Mouse (Mus musculus) heart, embryonic 13.5 days (tissue): ENCODE measurements around the gene Tacr2. TPM values are rescaled to one million over a fixed set of nuclear protein-coding genes. Genes with fewer than 3 reads are reported as not detected.
A peak's percentile ranks its signal among the peaks of the same experiment; 100 is the strongest.

Source experiments
- ATAC-seq: fragments of 200-750 bp; cut with Nextera tagmentation; 2 replicates; pipeline ENCODE4 v1.8.0; 2017; ENCODE audit warnings: moderate TSS enrichment; ENCODE audit not compliant: insufficient number of reproducible peaks, low FRiP score, low TSS enrichment; ENCODE audit errors: extremely low read depth
- H3K27ac ChIP-seq: fragments of 300-500 bp; sonication (generic); replicated peaks from 2 replicates; pipeline ENCODE4 v1.5.1; 2015; ENCODE audit warnings: moderate library complexity, mild to moderate bottlenecking, inconsistent platforms
- H3K27me3 ChIP-seq: fragments of 300-500 bp; sonication (generic); replicated peaks from 2 replicates; pipeline ENCODE4 v1.6.1; 2015; ENCODE audit warnings: mild to moderate bottlenecking, inconsistent platforms
- H3K36me3 ChIP-seq: fragments of 300-500 bp; sonication (generic); 2 replicates; pipeline ENCODE4 v1.6.1; 2015; ENCODE audit warnings: mild to moderate bottlenecking, inconsistent platforms
- H3K4me1 ChIP-seq: fragments of 300-500 bp; sonication (generic); 2 replicates; pipeline ENCODE4 v1.6.1; 2015; ENCODE audit warnings: inconsistent platforms
- H3K4me2 ChIP-seq: fragments of 300-500 bp; sonication (generic); 2 replicates; pipeline ENCODE4 v1.6.1; 2015; ENCODE audit warnings: inconsistent platforms, mild to moderate bottlenecking, moderate library complexity
- H3K4me3 ChIP-seq: fragments of 300-500 bp; sonication (generic); 2 replicates; pipeline ENCODE4 v1.5.1; 2015; ENCODE audit warnings: moderate library complexity, mild to moderate bottlenecking, inconsistent platforms
- H3K9ac ChIP-seq: fragments of 300-500 bp; sonication (generic); 2 replicates; pipeline ENCODE4 v1.6.1; 2015; ENCODE audit warnings: inconsistent platforms, mild to moderate bottlenecking, moderate library complexity
- H3K9me3 ChIP-seq: fragments of 300-500 bp; sonication (generic); 2 replicates; pipeline ENCODE4 v1.6.1; 2016; ENCODE audit warnings: inconsistent platforms
- WGBS: fragments of 180-500 bp; shearing (Covaris S2); methylation state at CpG from one replicate; pipeline ENCODE4 v1.1.7; 2015; ENCODE audit warnings: mixed read lengths; 5-methylcytosine and 5-hydroxymethylcytosine counted together
- polyA plus RNA-seq: library from polyadenylated mRNA; unstranded; fragments of >200 nt; fragmentation: Nextera tagmentation; extraction: Ambion mirVana; gene quantifications from 2 replicates; pipeline ENCODE4 v1.2.1, GENCODE M21; 2015

Gene Tacr2
- 0.08 TPM in 1 of 2 replicates, not detected in the other for polyA plus RNA-seq

DNA sequence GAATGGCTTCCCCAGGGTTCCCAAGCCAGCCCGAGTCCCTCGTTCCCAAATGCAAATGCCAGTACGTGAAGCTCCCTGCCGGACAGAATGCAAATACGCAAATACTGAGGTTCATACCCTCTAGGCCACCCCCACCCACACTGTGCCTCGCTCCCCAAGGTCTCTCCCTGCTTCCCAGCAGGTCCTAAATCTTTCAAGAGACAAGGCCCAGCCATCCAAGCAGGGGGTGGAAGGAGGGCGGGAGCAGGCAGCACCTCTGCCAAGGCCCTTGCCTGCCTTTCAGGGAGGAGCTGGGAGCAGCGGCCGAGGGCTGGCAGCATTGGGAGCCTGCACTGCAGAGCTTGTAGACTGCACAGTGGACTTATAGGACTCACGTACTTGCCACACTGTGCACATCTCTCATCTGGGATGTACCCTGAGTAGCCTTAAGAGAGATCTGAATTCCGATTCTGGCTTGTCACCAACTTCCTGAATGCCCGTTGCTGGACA, at the start of gene Tacr2:
Tacr2 (plus strand) TSS at position 439 of the 489 bp plus-strand sequence.
- Histone ChIP-seq H3K36me3 (no peaks in the 10 kb centered on the region), H3K27ac (no peak within 1 kb of the TSS), H3K9ac (no peak within 1 kb of the TSS), H3K4me2 (no peak within 1 kb of the TSS), H3K27me3 (peaks cover 9% of the 10 kb centered on the region; the same call in 1 of the 2 replicates), H3K4me3 (no peak within 1 kb of the TSS), H3K4me1 (peaks cover 10% of the 10 kb centered on the region), H3K9me3 (no peaks in the 10 kb centered on the region)
- 59% methylated on average over 12 of the region's 12 CpGs for WGBS
- no peak for ATAC-seq

DNA sequence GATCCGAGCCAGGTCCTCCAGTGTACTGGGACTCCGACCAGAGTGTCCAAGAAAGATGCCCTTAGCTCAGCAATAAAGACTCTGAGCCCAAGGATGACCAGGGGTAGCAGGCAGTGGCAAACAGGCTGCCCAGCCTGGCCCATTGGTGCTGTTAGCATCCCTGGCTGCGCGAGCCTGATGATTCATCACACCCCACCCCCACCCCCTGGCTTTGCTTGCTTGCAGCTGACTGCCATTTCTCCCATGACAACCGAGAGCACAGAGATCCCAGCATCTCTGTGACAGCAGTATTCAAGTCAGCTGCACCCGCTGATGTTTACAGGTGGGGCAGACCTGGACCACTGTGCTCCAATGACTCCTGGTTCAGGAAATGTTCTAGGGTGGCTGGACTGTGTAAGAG, 49.7 kb upstream of the Tacr2 start:
- H3K27ac ChIP-seq: no peak overlapping the region
- H3K4me2 ChIP-seq: no peak overlapping the region
- H3K4me1 ChIP-seq: no peaks in the 10 kb centered on the region
- H3K9me3 ChIP-seq: no peaks in the 10 kb centered on the region
- no peak overlapping the region for H3K9ac ChIP-seq
- H3K4me3 ChIP-seq: no peak overlapping the region
- no peak for ATAC-seq
- H3K27me3 ChIP-seq: peaks cover 3% of the 10 kb centered on the region; the same call in 1 of the 2 replicates
- no peaks in the 10 kb centered on the region for H3K36me3 ChIP-seq
- 75% methylated on average over 6 of the region's 6 CpGs for WGBS

GRCm38 (mm10) chr10:62208241-62208896, 43.9 kb upstream of the Tacr2 start:
- H3K9me3 ChIP-seq: no peaks in the 10 kb centered on the region
- no peak overlapping the region for H3K27ac ChIP-seq
- H3K4me1 ChIP-seq: peaks cover 6% of the 10 kb centered on the region; the same call in 1 of the 2 replicates
- H3K9ac ChIP-seq: 0 out of 2 replicates have a peak overlapping the region, but pooled peaks have one; percentile 14
- H3K27me3 ChIP-seq: 0 out of 2 replicates have a peak, but pooled peaks cover 3% of the 10 kb centered on the region
- no peaks in the 10 kb centered on the region for H3K36me3 ChIP-seq
- WGBS: 50% methylated on average over 10 of the region's 10 CpGs
- no peak overlapping the region for H3K4me3 ChIP-seq
- no peak for ATAC-seq
- H3K4me2 ChIP-seq: no peak overlapping the region

GRCm38 (mm10) chr10:62211310-62211709, 40.9 kb upstream of the Tacr2 start:
- no peak for ATAC-seq
- 58% methylated on average over 6 of the region's 6 CpGs for WGBS
- Histone ChIP-seq H3K4me1 (peaks cover 18% of the 10 kb centered on the region), H3K9me3 (no peaks in the 10 kb centered on the region), H3K27ac (no peak overlapping the region), H3K4me2 (no peak overlapping the region), H3K36me3 (no peaks in the 10 kb centered on the region), H3K9ac (no peak overlapping the region), H3K27me3 (0 out of 2 replicates have a peak, but pooled peaks cover 3% of the 10 kb centered on the region), H3K4me3 (no peak overlapping the region)

GRCm38 (mm10) chr10:62215169-62215616, 37.0 kb upstream of the Tacr2 start:
- no peak overlapping the region for H3K9ac ChIP-seq
- no peak overlapping the region for H3K4me2 ChIP-seq
- no peaks in the 10 kb centered on the region for H3K9me3 ChIP-seq
- ATAC-seq: no peak
- no peak overlapping the region for H3K4me3 ChIP-seq
- no peaks in the 10 kb centered on the region for H3K36me3 ChIP-seq
- H3K27ac ChIP-seq: no peak overlapping the region
- no peaks in the 10 kb centered on the region for H3K27me3 ChIP-seq
- 17% methylated on average over 5 of the region's 5 CpGs for WGBS
- peaks cover 20% of the 10 kb centered on the region for H3K4me1 ChIP-seq

DNA sequence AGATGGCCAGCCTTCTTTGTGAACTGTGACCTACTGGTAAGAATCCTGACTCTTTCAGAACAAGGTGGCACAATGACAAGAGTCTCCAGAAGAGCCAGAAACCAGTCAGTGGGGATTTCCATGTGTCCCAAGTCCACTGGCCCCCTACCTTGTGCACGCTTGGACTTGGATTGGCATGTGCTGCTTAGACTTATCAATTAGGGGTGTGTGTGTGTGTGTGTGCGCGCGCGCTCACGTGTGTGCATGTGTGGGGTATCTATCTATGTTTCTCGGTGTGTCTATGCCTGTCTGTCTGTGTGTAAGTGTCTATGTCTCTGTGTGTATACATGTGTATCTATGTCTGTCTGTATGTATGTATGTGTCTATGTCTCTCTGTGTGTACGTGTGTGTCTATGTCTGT, 36.6 kb upstream of the Tacr2 start:
- H3K27ac ChIP-seq: no peak overlapping the region
- no peak overlapping the region for H3K9ac ChIP-seq
- H3K4me2 ChIP-seq: no peak overlapping the region
- H3K4me3 ChIP-seq: no peak overlapping the region
- ATAC-seq: no peak; the same call in 1 of the 2 replicates
- H3K9me3 ChIP-seq: no peaks in the 10 kb centered on the region
- no peaks in the 10 kb centered on the region for H3K36me3 ChIP-seq
- H3K27me3 ChIP-seq: no peaks in the 10 kb centered on the region
- WGBS: 90% methylated on average over 8 of the region's 8 CpGs
- H3K4me1 ChIP-seq: peaks cover 20% of the 10 kb centered on the region

- Histone ChIP-seq H3K27ac (peak overlapping the region; percentile 61), H3K4me2 (no peak overlapping the region), H3K36me3 (no peaks in the 10 kb centered on the region), H3K27me3 (no peaks in the 10 kb centered on the region), H3K9ac (no peak overlapping the region), H3K4me3 (no peak overlapping the region), H3K9me3 (no peaks in the 10 kb centered on the region), H3K4me1 (peaks cover 20% of the 10 kb centered on the region)
- 46% methylated on average over 5 of the region's 5 CpGs for WGBS
- ATAC-seq: no peak
Measured at GRCm38 (mm10) chr10:62216595-62216994, 35.6 kb upstream of the Tacr2 start.

- Histone ChIP-seq H3K4me2 (no peak overlapping the region), H3K9ac (no peak overlapping the region), H3K27ac (peak overlapping the region; percentile 61), H3K36me3 (no peaks in the 10 kb centered on the region), H3K27me3 (no peaks in the 10 kb centered on the region), H3K9me3 (no peaks in the 10 kb centered on the region), H3K4me3 (no peak overlapping the region), H3K4me1 (peaks cover 20% of the 10 kb centered on the region)
- no peak for ATAC-seq
- 54% methylated on average over 8 of the region's 8 CpGs for WGBS
Measured at GRCm38 (mm10) chr10:62217196-62217595, 35.0 kb upstream of the Tacr2 start.

DNA sequence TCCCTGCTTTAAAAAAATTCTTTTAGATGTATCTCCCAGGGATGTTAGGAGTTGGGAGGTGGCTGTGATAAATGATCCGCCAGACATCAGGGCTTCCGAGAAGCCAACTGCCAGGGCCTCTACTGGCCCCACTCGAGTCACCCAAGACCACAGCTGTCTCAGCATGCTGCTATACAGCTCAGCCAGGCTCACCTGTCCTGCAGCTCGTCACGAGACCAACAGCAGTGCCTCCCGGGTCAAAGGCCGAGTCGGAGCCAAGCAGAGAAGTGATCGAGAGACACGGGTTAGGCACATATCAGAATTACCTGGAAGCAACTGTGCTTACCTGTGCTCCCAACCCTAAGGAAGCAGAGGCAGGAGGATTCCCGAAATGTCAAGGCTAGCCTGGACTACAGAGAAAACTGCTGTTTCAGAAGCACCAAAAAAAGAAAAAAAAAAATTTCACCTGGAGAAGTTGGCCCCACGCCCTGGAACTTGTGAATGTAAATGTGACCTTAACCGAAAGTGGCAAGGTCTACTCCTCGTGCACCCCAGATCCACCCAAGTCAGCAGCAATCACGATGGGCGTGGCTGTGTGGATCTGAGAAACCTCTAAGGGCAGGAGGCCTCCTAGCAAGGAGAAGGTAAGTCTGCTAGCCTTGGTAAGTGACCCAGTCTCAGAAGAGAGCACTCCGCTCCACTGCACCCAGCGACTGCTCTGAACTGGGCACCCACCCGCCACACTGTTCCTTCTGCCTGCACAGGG, 34.0 kb upstream of the Tacr2 start:
- Histone ChIP-seq H3K9ac (no peak overlapping the region), H3K36me3 (no peaks in the 10 kb centered on the region), H3K4me3 (no peak overlapping the region), H3K27me3 (no peaks in the 10 kb centered on the region), H3K27ac (peak overlapping the region; percentile 61; the same call in 1 of the 2 replicates), H3K4me2 (no peak overlapping the region), H3K4me1 (peaks cover 20% of the 10 kb centered on the region), H3K9me3 (no peaks in the 10 kb centered on the region)
- no peak for ATAC-seq
- WGBS: 82% methylated on average over 19 of the region's 19 CpGs

DNA sequence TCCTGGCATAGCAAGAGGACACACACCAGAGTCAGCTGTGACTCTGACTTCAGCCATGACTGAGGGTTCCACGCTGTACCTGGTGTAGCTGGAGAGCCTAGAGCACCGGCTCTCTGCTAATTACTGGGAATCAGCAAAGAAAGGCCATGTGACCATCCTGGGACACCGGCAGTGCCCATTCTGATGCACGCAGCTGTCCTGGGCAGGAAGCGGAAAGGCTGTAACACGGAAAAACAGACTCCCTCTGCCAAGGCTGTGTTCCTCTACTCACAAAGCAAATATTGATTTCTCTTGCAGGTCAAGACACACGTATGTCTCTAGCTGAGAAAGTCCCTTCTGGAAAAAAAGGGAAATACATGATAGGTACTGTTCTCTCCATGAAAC, 33.5 kb upstream of the Tacr2 start:
- 64% methylated on average over 7 of the region's 7 CpGs for WGBS
- H3K4me3 ChIP-seq: no peak overlapping the region
- no peak overlapping the region for H3K4me2 ChIP-seq
- no peaks in the 10 kb centered on the region for H3K27me3 ChIP-seq
- peaks cover 20% of the 10 kb centered on the region for H3K4me1 ChIP-seq
- no peak overlapping the region for H3K9ac ChIP-seq
- H3K9me3 ChIP-seq: no peaks in the 10 kb centered on the region
- H3K27ac ChIP-seq: no peak overlapping the region
- no peaks in the 10 kb centered on the region for H3K36me3 ChIP-seq
- ATAC-seq: no peak

- no peak overlapping the region for H3K9ac ChIP-seq
- H3K27me3 ChIP-seq: no peaks in the 10 kb centered on the region
- peaks cover 14% of the 10 kb centered on the region for H3K4me1 ChIP-seq
- no peak overlapping the region for H3K27ac ChIP-seq
- no peaks in the 10 kb centered on the region for H3K9me3 ChIP-seq
- no peaks in the 10 kb centered on the region for H3K36me3 ChIP-seq
- H3K4me2 ChIP-seq: no peak overlapping the region
- WGBS: 67% methylated on average over 8 of the region's 8 CpGs
- H3K4me3 ChIP-seq: no peak overlapping the region
- ATAC-seq: no peak
Measured at GRCm38 (mm10) chr10:62220732-62221514, 31.3 kb upstream of the Tacr2 start.
